Mouse (Mus musculus) forebrain, embryonic 15.5 days (tissue): ENCODE results near the gene Dclk2. TPM values are rescaled to one million over a fixed set of nuclear protein-coding genes. Genes with fewer than 3 reads are reported as not detected.

Experiments
- ATAC-seq: fragments of 200-750 bp; cut with Nextera tagmentation; replicated peaks from 2 replicates; pipeline ENCODE4 v1.8.0; 2017; ENCODE audit warnings: mild to moderate bottlenecking, moderate TSS enrichment, moderate library complexity
- H3K27ac ChIP-seq: fragments of 300-500 bp; sonication (generic); replicated peaks from 2 replicates; pipeline ENCODE4 v1.5.1; 2015; ENCODE audit warnings: mild to moderate bottlenecking, inconsistent platforms
- H3K27me3 ChIP-seq: fragments of 300-500 bp; sonication (generic); 2 replicates; pipeline ENCODE4 v1.6.1; 2015; ENCODE audit warnings: inconsistent platforms
- H3K36me3 ChIP-seq: fragments of 300-500 bp; sonication (generic); 2 replicates; pipeline ENCODE4 v1.6.1; 2015; ENCODE audit warnings: mild to moderate bottlenecking, inconsistent platforms
- H3K4me1 ChIP-seq: fragments of 300-500 bp; sonication (generic); 2 replicates; pipeline ENCODE4 v1.6.1; 2015; ENCODE audit warnings: inconsistent platforms
- H3K4me2 ChIP-seq: fragments of 300-500 bp; sonication (generic); replicated peaks from 2 replicates; pipeline ENCODE4 v1.6.1; 2015; ENCODE audit warnings: mild to moderate bottlenecking, inconsistent platforms
- H3K4me3 ChIP-seq: fragments of 300-500 bp; sonication (generic); 2 replicates; pipeline ENCODE4 v1.5.1; 2015; ENCODE audit warnings: mild to moderate bottlenecking, inconsistent platforms
- H3K9ac ChIP-seq: fragments of 300-500 bp; sonication (generic); replicated peaks from 2 replicates; pipeline ENCODE4 v1.6.1; 2015; ENCODE audit warnings: mild to moderate bottlenecking, inconsistent platforms
- H3K9me3 ChIP-seq: fragments of 300-500 bp; sonication (generic); 2 replicates; pipeline ENCODE4 v1.6.1; 2016; ENCODE audit warnings: inconsistent platforms
- WGBS: fragments of 180-500 bp; shearing (Covaris S2); methylation state at CpG from one replicate; pipeline ENCODE4 v1.1.7; 2015; ENCODE audit warnings: mixed read lengths; 5-methylcytosine and 5-hydroxymethylcytosine counted together
- polyA plus RNA-seq: library from polyadenylated mRNA; unstranded; fragments of >200 nt; fragmentation: Nextera tagmentation; extraction: Ambion mirVana; gene quantifications from 2 replicates; pipeline ENCODE4 v1.2.1, GENCODE M21; 2015

Dclk2 gene
- polyA plus RNA-seq, 1 experiment from 2014 or later, result 106 TPM

GRCm38 (mm10) chr3:86835180-86835579 is 85.5 kb downstream of the Dclk2 start:
- no peak overlapping the region for H3K27ac ChIP-seq
- no peak overlapping the region for H3K9ac ChIP-seq
- peaks cover 58% of the 10 kb centered on the region for H3K4me1 ChIP-seq
- no peaks in the 10 kb centered on the region for H3K27me3 ChIP-seq
- peaks cover 11% of the 10 kb centered on the region for H3K36me3 ChIP-seq
- 85% methylated on average over 4 of the region's 4 CpGs for WGBS
- H3K4me2 ChIP-seq, result no peak overlapping the region
- no peak for ATAC-seq
- no peaks in the 10 kb centered on the region for H3K9me3 ChIP-seq
- no peak overlapping the region for H3K4me3 ChIP-seq

- Histone ChIP-seq H3K27ac (peak overlapping the region; percentile 80), H3K4me2 (no peak overlapping the region), H3K27me3 (no peaks in the 10 kb centered on the region), H3K4me3 (no peak overlapping the region), H3K4me1 (peaks cover 55% of the 10 kb centered on the region), H3K36me3 (peaks cover 11% of the 10 kb centered on the region), H3K9ac (no peak overlapping the region), H3K9me3 (no peaks in the 10 kb centered on the region)
- no peak for ATAC-seq
- WGBS, result 43% methylated on average over 7 of the region's 7 CpGs
These were observed 86.3 kb downstream of the Dclk2 start for GRCm38 (mm10) chr3:86834341-86834740.

GRCm38 (mm10) chr3:86832591-86833267 is 87.9 kb downstream of the Dclk2 start:
- WGBS, result 7% methylated on average over 14 of the region's 14 CpGs
- peak; percentile 76 for ATAC-seq
- peak overlapping the region; percentile 80 for H3K27ac ChIP-seq
- H3K9me3 ChIP-seq, result no peaks in the 10 kb centered on the region
- no peak overlapping the region for H3K9ac ChIP-seq
- H3K36me3 ChIP-seq, result peaks cover 11% of the 10 kb centered on the region
- peaks cover 49% of the 10 kb centered on the region for H3K4me1 ChIP-seq
- no peaks in the 10 kb centered on the region for H3K27me3 ChIP-seq
- no peak overlapping the region for H3K4me3 ChIP-seq
- peak overlapping the region; percentile 4 for H3K4me2 ChIP-seq

GRCm38 (mm10) chr3:86832115-86832514 is 88.5 kb downstream of the Dclk2 start:
- Histone ChIP-seq H3K9ac (no peak overlapping the region), H3K4me2 (peak overlapping the region; percentile 4; the same call in 1 of the 2 replicates), H3K27me3 (no peaks in the 10 kb centered on the region), H3K4me1 (peaks cover 49% of the 10 kb centered on the region), H3K4me3 (no peak overlapping the region), H3K36me3 (peaks cover 11% of the 10 kb centered on the region), H3K9me3 (no peaks in the 10 kb centered on the region), H3K27ac (peak overlapping the region; percentile 80)
- 23% methylated on average over 8 of the region's 8 CpGs for WGBS
- 0 out of 2 replicates have a peak, but pooled peaks have one; percentile 23 for ATAC-seq

- Histone ChIP-seq H3K36me3 (peaks cover 22% of the 10 kb centered on the region), H3K9ac (no peak overlapping the region), H3K9me3 (no peaks in the 10 kb centered on the region), H3K27me3 (no peaks in the 10 kb centered on the region), H3K4me1 (peaks cover 24% of the 10 kb centered on the region), H3K27ac (no peak overlapping the region), H3K4me3 (no peak overlapping the region), H3K4me2 (no peak overlapping the region)
- ATAC-seq, result no peak
- 94% methylated on average over 3 of the region's 3 CpGs for WGBS
These were observed 93.1 kb downstream of the Dclk2 start for GRCm38 (mm10) chr3:86827506-86827905.

GRCm38 (mm10) chr3:86821383-86821782 is 99.3 kb downstream of the Dclk2 start:
- no peak overlapping the region for H3K9ac ChIP-seq
- no peak overlapping the region for H3K27ac ChIP-seq
- no peaks in the 10 kb centered on the region for H3K27me3 ChIP-seq
- H3K36me3 ChIP-seq, result peaks cover 16% of the 10 kb centered on the region
- no peak for ATAC-seq
- 54% methylated on average over 3 of the region's 3 CpGs for WGBS
- no peak overlapping the region for H3K4me2 ChIP-seq
- peaks cover 15% of the 10 kb centered on the region for H3K4me1 ChIP-seq
- no peaks in the 10 kb centered on the region for H3K9me3 ChIP-seq
- no peak overlapping the region for H3K4me3 ChIP-seq

GRCm38 (mm10) chr3:86820344-86820743 is 100.3 kb downstream of the Dclk2 start:
- H3K4me3 ChIP-seq, result no peak overlapping the region
- no peak overlapping the region for H3K9ac ChIP-seq
- no peaks in the 10 kb centered on the region for H3K9me3 ChIP-seq
- peaks cover 16% of the 10 kb centered on the region for H3K36me3 ChIP-seq
- H3K27me3 ChIP-seq, result no peaks in the 10 kb centered on the region
- H3K27ac ChIP-seq, result no peak overlapping the region
- 89% methylated on average over 10 of the region's 10 CpGs for WGBS
- no peak for ATAC-seq
- H3K4me1 ChIP-seq, result peaks cover 15% of the 10 kb centered on the region
- H3K4me2 ChIP-seq, result no peak overlapping the region

- peak overlapping the region; percentile 60; the same call in 1 of the 2 replicates for H3K27ac ChIP-seq
- no peak overlapping the region for H3K4me3 ChIP-seq
- WGBS, result 95% methylated on average over 6 of the region's 6 CpGs
- H3K27me3 ChIP-seq, result no peaks in the 10 kb centered on the region
- H3K9me3 ChIP-seq, result no peaks in the 10 kb centered on the region
- H3K4me2 ChIP-seq, result no peak overlapping the region
- peaks cover 23% of the 10 kb centered on the region for H3K36me3 ChIP-seq
- H3K4me1 ChIP-seq, result peaks cover 15% of the 10 kb centered on the region
- no peak overlapping the region for H3K9ac ChIP-seq
- 0 out of 2 replicates have a peak, but pooled peaks have one; percentile 11 for ATAC-seq
These were observed 101.3 kb downstream of the Dclk2 start for GRCm38 (mm10) chr3:86819372-86819771.

GRCm38 (mm10) chr3:86818001-86818585 is 102.6 kb downstream of the Dclk2 start:
- Histone ChIP-seq H3K4me1 (peaks cover 15% of the 10 kb centered on the region), H3K9me3 (no peaks in the 10 kb centered on the region), H3K9ac (no peak overlapping the region), H3K27ac (peak overlapping the region; percentile 31), H3K36me3 (peaks cover 19% of the 10 kb centered on the region), H3K27me3 (no peaks in the 10 kb centered on the region), H3K4me2 (no peak overlapping the region), H3K4me3 (no peak overlapping the region)
- peak; percentile 56; the same call in 1 of the 2 replicates for ATAC-seq
- 15% methylated on average over 13 of the region's 13 CpGs for WGBS

GRCm38 (mm10) chr3:86812689-86813088 is 108.0 kb downstream of the Dclk2 start:
- Histone ChIP-seq H3K4me2 (no peak overlapping the region), H3K27ac (no peak overlapping the region), H3K27me3 (no peaks in the 10 kb centered on the region)

GRCm38 (mm10) chr3:86810908-86811307 is 109.7 kb downstream of the Dclk2 start:
- Histone ChIP-seq H3K9me3 (no peaks in the 10 kb centered on the region), H3K36me3 (peaks cover 21% of the 10 kb centered on the region), H3K4me1 (no peaks in the 10 kb centered on the region), H3K4me3 (no peak overlapping the region), H3K27ac (no peak overlapping the region), H3K4me2 (no peak overlapping the region), H3K27me3 (no peaks in the 10 kb centered on the region), H3K9ac (no peak overlapping the region)
- ATAC-seq, result no peak
- 77% methylated on average over 5 of the region's 5 CpGs for WGBS

More at GRCm38 (mm10) chr3:86812689-86813088, 108.0 kb downstream of the Dclk2 start:
- Histone ChIP-seq H3K4me3 (no peak overlapping the region), H3K9ac (no peak overlapping the region), H3K4me1 (no peaks in the 10 kb centered on the region), H3K9me3 (no peaks in the 10 kb centered on the region), H3K36me3 (peaks cover 18% of the 10 kb centered on the region)
- 31% methylated on average over 3 of the region's 3 CpGs for WGBS
- ATAC-seq, result peak; percentile 84

GRCm38 (mm10) chr3:86809646-86810045 is 111.0 kb downstream of the Dclk2 start:
- Histone ChIP-seq H3K27ac (peak overlapping the region; percentile 39; the same call in 1 of the 2 replicates), H3K4me2 (no peak overlapping the region), H3K4me3 (no peak overlapping the region), H3K36me3 (peaks cover 24% of the 10 kb centered on the region), H3K9ac (no peak overlapping the region), H3K27me3 (no peaks in the 10 kb centered on the region), H3K4me1 (no peaks in the 10 kb centered on the region), H3K9me3 (no peaks in the 10 kb centered on the region)
- 77% methylated on average over 2 of the region's 2 CpGs for WGBS
- ATAC-seq, result no peak
